Mouse (Mus musculus) megakaryocyte, embryonic 14.5 days (primary cell): ENCODE data around the gene Nop9. TPM values are rescaled to one million over a fixed set of nuclear protein-coding genes. Genes with fewer than 3 reads are reported as not detected.

Experiments used
- H3K27me3 ChIP-seq: replicated peaks from 2 replicates; pipeline ENCODE3; 2012; ENCODE audit warnings: inconsistent platforms
- H3K36me3 ChIP-seq: replicated peaks from 2 replicates; pipeline ENCODE3; 2012; ENCODE audit warnings: low read length, inconsistent platforms, mixed read lengths
- H3K4me1 ChIP-seq: 2 replicates; pipeline ENCODE4 v1.6.1; 2012; ENCODE audit warnings: inconsistent platforms
- H3K4me3 ChIP-seq: replicated peaks from 2 replicates; pipeline ENCODE3; 2012; ENCODE audit warnings: moderate library complexity, mild to moderate bottlenecking, inconsistent platforms
- H3K9me3 ChIP-seq: 2 replicates; pipeline ENCODE4 v1.6.1; 2012; ENCODE audit warnings: inconsistent platforms
- FLI1 ChIP-seq: IDR thresholded peaks from 2 replicates; pipeline ENCODE4 v1.6.1; 2012; ENCODE audit warnings: low read length, inconsistent platforms, mixed read lengths
- GATA1 ChIP-seq: IDR thresholded peaks from 3 replicates; pipeline ENCODE4 v1.6.1; 2012; ENCODE audit warnings: mixed read lengths, low read length, inconsistent platforms, borderline replicate concordance
- polyA plus RNA-seq: library from polyadenylated mRNA; stranded (reverse); fragments of >175 nt; gene quantifications from 2 replicates; pipeline ENCODE4 v1.2.3, GENCODE M21; 2012; ENCODE audit warnings: low replicate concordance; ENCODE audit not compliant: insufficient read depth

The Nop9 gene
- 18.3 and 25.1 TPM in 2 replicates for polyA plus RNA-seq

GRCm38 (mm10) chr14:55745180-55745860, at the start of gene Nop9, which contains the start of gene Dhrs1:
Gene Nop9, plus strand, starts transcription at chr14:55745693.
Gene Dhrs1, minus strand, starts transcription at chr14:55745690.
- Histone ChIP-seq H3K4me3 (peak within 1 kb of the TSS; percentile 97), H3K27me3 (no peaks in the 10 kb centered on the region), H3K9me3 (no peaks in the 10 kb centered on the region), H3K36me3 (peaks cover 58% of the 10 kb centered on the region), H3K4me1 (peaks cover 39% of the 10 kb centered on the region)
- TF ChIP-seq FLI1 = no peak
- no peak for TF ChIP-seq GATA1

- Histone ChIP-seq H3K36me3 (no peaks in the 10 kb centered on the region), H3K9me3 (peaks cover 23% of the 10 kb centered on the region), H3K4me3 (peak overlapping the region; percentile 78), H3K4me1 (peaks cover 21% of the 10 kb centered on the region), H3K27me3 (peaks cover 12% of the 10 kb centered on the region)
- TF ChIP-seq FLI1 = no peak
- no peak for TF ChIP-seq GATA1
These were observed 48.3 kb upstream of the Nop9 start for GRCm38 (mm10) chr14:55697226-55697625.

GRCm38 (mm10) chr14:55701131-55701530, 44.4 kb upstream of the Nop9 start:
- Histone ChIP-seq H3K4me1 (peaks cover 36% of the 10 kb centered on the region), H3K36me3 (peaks cover 13% of the 10 kb centered on the region), H3K4me3 (no peak overlapping the region), H3K9me3 (no peaks in the 10 kb centered on the region), H3K27me3 (peaks cover 12% of the 10 kb centered on the region)
- TF ChIP-seq GATA1 (no peak), FLI1 (no peak)

GRCm38 (mm10) chr14:55702761-55703160, 42.7 kb upstream of the Nop9 start:
- Histone ChIP-seq H3K9me3 (no peaks in the 10 kb centered on the region), H3K4me3 (no peak overlapping the region), H3K27me3 (peaks cover 12% of the 10 kb centered on the region), H3K36me3 (peaks cover 13% of the 10 kb centered on the region), H3K4me1 (peaks cover 31% of the 10 kb centered on the region)
- TF ChIP-seq FLI1 (no peak), GATA1 (no peak)

- H3K4me1 ChIP-seq = peaks cover 26% of the 10 kb centered on the region
These were observed 39.4 kb upstream of the Nop9 start for GRCm38 (mm10) chr14:55706051-55706600.

GRCm38 (mm10) chr14:55707397-55707796, 38.1 kb upstream of the Nop9 start:
- Histone ChIP-seq H3K9me3 (no peaks in the 10 kb centered on the region), H3K4me3 (no peak overlapping the region), H3K36me3 (peaks cover 22% of the 10 kb centered on the region), H3K4me1 (peaks cover 33% of the 10 kb centered on the region), H3K27me3 (peaks cover 10% of the 10 kb centered on the region)
- TF ChIP-seq FLI1 (no peak), GATA1 (no peak)

More at GRCm38 (mm10) chr14:55706051-55706600, 39.4 kb upstream of the Nop9 start:
- Histone ChIP-seq H3K27me3 (peaks cover 8% of the 10 kb centered on the region), H3K4me3 (no peak overlapping the region), H3K36me3 (peaks cover 22% of the 10 kb centered on the region), H3K9me3 (no peaks in the 10 kb centered on the region)
- TF ChIP-seq FLI1 (no peak), GATA1 (no peak)

- TF ChIP-seq GATA1 (no peak), FLI1 (no peak)
- no peak overlapping the region for H3K4me3 ChIP-seq
- H3K4me1 ChIP-seq = peaks cover 53% of the 10 kb centered on the region
- no peaks in the 10 kb centered on the region for H3K9me3 ChIP-seq
- peaks cover 11% of the 10 kb centered on the region for H3K36me3 ChIP-seq
- H3K27me3 ChIP-seq = peaks cover 7% of the 10 kb centered on the region
These were observed 36.0 kb upstream of the Nop9 start for GRCm38 (mm10) chr14:55709509-55709908.

- TF ChIP-seq GATA1 (no peak), FLI1 (no peak)
- H3K4me1 ChIP-seq = peaks cover 48% of the 10 kb centered on the region
- no peaks in the 10 kb centered on the region for H3K9me3 ChIP-seq
- H3K27me3 ChIP-seq = peaks cover 7% of the 10 kb centered on the region
- H3K4me3 ChIP-seq = no peak overlapping the region
- H3K36me3 ChIP-seq = peaks cover 18% of the 10 kb centered on the region
These were observed 33.7 kb upstream of the Nop9 start for GRCm38 (mm10) chr14:55711786-55712185.

GRCm38 (mm10) chr14:55713007-55713728, 32.3 kb upstream of the Nop9 start:
- Histone ChIP-seq H3K27me3 (peaks cover 7% of the 10 kb centered on the region), H3K4me1 (peaks cover 51% of the 10 kb centered on the region), H3K9me3 (no peaks in the 10 kb centered on the region), H3K4me3 (peak overlapping the region; percentile 89), H3K36me3 (peaks cover 30% of the 10 kb centered on the region)
- no peak for TF ChIP-seq FLI1
- TF ChIP-seq GATA1 = no peak

GRCm38 (mm10) chr14:55713729-55714122, 31.8 kb upstream of the Nop9 start, which contains the start of gene Tgm1:
Gene Tgm1, minus strand, starts transcription at chr14:55713926.
- Histone ChIP-seq H3K4me1 (peaks cover 51% of the 10 kb centered on the region), H3K4me3 (peak within 1 kb of the TSS; percentile 89), H3K36me3 (peaks cover 34% of the 10 kb centered on the region), H3K9me3 (no peaks in the 10 kb centered on the region), H3K27me3 (peaks cover 7% of the 10 kb centered on the region)
- no peak for TF ChIP-seq FLI1
- TF ChIP-seq GATA1 = no peak

GRCm38 (mm10) chr14:55714893-55715292, 30.6 kb upstream of the Nop9 start:
- Histone ChIP-seq H3K36me3 (peaks cover 42% of the 10 kb centered on the region), H3K27me3 (peaks cover 7% of the 10 kb centered on the region), H3K9me3 (no peaks in the 10 kb centered on the region), H3K4me3 (no peak overlapping the region), H3K4me1 (peaks cover 51% of the 10 kb centered on the region)
- TF ChIP-seq GATA1 (no peak), FLI1 (no peak)
